Mouse (Mus musculus) bone marrow, adult 2 months (tissue): ENCODE measurements at regions not wholly inside any gene's neighbourhood (a gene's known extent, or its start where the extent isn't known, plus 50 kb on each side); places are given as distances from the start of the nearest gene placed in this dataset.

Experiments
- CTCF ChIP-seq: fragments of 200-500 bp; IDR thresholded peaks from 2 replicates; pipeline ENCODE4 v1.5.1; 2011; ENCODE audit warnings: low read length, control low read depth; ENCODE audit not compliant: control insufficient read depth, insufficient read depth
- POLR2A ChIP-seq: fragments of 200-500 bp; IDR thresholded peaks from 2 replicates; pipeline ENCODE4 v1.6.1; 2011; ENCODE audit warnings: low read depth, mild to moderate bottlenecking, control low read depth, low read length, borderline replicate concordance; ENCODE audit not compliant: control insufficient read depth

- no peak for TF ChIP-seq POLR2A
- no peak for TF ChIP-seq CTCF
Observed at GRCm38 (mm10) chr5:53394560-53394959, 71.4 kb upstream of the Rbpj start.
